Mouse (Mus musculus) right cerebral cortex, postnatal 14 days (tissue): ENCODE results near the gene Tbx6.

Experiments used
- DNase-seq: peaks from one replicate; pipeline ENCODE4 v3.0.0; 2022

Gene Tbx6

DNA sequence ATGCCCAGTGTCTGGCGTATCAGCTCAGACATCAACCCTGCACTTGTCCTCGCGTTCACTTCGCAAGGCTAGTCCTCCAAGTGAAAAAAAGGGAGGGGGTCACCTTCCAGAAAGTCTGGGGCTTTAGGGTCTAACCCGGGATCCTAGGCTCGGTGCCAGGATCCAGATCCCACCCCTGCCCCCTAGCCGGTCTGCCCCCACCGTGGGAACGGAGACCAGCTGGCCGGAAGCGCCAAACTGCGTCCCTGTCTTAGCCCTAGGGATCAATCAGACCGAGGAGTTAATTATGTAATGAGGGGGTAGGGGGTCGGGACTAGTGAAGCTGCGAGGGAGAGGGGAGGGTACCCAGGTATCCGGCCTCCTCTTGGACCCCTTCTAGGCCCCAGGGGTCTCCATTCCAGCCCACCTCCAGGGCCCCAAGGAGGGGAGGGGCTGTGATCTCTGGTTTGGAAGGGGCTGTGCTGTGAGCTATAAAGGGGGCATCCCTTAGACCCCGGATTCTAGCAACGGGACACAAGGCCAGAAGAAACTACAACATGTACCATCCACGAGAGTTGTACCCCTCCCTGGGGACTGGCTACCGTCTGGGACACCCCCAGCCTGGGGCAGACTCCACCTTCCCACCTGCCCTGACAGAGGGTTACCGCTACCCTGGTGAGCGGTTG is at the start of gene Tbx6:
Gene Tbx6, plus strand, starts transcription at position 513 of the 665 bp plus-strand sequence.
- no peak for DNase-seq

DNA sequence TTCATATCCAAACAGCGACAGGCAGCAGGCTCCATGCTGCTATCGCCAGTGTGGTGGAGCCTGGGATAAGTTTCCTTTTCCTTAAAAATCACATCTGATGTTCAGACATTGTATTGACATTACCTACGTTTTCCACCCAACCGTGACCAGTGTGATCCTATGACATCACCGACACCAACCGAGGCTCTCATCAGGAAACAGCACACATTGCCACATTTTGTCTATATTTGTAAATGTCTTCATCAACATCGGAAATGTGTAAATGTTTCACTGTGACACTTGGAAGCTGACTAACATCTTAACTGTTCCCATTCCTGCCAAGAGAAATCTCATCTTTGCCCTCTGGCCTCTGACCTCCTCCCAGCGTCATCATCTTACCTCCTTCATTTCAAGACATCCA is 45.2 kb upstream of the Tbx6 start:
- no peak for DNase-seq

DNA sequence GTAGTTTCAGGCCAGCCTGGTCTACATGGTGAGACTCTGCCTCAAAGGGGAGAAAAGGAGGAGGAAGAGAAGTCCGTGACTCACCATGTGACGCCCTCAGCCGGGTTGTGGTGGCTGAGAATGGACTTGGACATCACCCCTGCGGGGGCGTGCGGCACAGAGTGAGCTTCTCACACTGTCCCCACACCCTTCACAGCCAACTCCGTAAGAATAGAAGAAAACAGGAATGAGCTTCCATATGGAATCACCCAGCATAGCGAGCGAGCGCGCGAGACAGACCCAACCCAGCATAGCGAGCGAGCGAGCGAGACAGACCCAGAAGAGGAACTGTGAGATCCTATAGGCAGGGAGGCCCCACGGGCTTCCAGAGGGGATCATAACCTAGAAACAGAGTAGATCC is 41.7 kb upstream of the Tbx6 start:
- DNase-seq, result peak; percentile 57

DNA sequence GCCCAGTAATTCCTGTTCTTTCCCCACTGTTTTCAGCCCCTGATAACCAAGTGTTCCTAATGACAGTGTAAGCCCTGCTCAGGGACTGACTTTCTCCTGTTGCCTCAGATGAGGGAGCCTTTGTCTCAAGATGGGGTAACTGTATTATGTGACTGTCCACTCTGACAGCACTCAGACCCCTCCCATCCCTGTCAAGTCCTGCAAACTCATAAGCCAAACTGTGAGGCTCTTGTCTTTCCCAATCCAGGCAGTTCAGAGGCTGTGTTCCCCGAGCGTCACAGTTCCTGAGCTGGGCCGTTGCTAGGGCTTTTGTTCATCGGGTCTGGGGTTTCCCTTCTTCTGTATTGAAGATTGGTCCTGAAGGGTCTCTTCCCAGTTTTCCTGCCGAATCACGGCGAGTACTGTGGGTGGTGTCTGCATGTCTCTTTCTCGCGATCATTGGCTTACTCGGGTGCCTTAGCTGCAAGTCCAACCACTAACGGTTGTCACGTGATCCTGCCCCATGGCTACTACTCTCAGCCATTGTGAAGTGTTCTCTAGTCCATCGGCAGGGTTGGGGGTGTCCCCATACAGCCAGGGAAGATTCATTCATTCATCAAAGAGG is 41.0 kb upstream of the Tbx6 start:
- DNase-seq, result no peak

DNA sequence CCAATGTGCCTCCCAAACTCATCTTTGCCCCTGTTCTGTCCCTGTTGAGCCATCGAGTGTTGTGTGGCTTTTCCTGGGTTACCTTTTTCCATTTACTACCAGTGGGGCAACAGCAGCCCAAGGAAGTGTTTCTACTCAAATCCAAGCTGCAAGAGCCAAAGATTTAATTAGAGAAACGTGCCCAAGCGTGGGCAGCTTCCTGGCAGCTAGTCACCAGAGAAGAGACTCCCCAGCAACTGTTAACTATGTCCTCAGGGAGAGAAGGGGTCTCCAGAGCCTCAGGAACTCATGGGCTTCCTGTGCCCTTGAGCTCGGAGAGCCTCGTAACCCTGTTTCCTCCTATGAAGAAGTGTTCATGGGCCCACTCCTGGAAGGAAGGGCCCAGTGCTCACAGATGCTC is 40.3 kb upstream of the Tbx6 start:
- no peak for DNase-seq

DNA sequence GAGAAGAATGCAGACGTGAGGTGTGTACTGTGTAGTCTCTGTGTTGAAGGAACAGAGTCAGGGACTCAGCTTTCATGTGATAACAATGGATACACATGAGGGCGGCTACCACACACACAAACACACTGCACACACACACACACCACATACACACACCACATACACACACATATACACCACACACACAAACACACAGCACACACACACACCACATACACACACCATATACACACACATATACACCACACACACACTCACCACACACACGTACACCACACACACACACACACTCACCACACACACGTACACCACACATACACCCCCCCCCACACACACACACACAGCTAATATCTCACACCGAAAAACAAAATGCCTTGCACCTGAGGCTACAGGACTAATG is 39.8 kb upstream of the Tbx6 start:
- no peak for DNase-seq

DNA sequence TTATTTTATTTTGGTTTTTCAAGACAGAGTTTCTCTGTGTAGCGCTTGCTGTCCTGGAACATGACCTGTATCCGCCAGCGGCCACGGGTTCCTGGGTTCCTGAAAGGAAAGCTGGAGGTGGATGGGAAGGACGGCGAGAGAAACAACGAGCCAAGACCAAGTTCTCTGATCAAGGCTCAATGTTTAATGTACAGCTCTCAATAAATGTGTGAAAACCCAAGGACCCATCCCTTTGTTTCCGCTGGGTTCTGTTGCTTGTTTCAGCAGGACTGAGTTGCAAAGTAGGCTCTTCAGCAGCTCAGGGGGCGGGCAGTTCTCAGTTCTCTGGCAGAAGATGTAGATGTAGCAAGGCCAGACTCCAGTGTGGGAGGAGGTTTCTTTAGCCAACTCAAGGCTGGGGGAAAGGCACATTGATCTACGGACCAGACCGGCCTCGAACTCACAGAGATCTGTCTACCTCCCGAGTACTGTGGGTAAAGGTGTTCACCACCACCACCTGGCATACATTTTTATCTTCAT is 39.3 kb upstream of the Tbx6 start:
- no peak for DNase-seq

DNA sequence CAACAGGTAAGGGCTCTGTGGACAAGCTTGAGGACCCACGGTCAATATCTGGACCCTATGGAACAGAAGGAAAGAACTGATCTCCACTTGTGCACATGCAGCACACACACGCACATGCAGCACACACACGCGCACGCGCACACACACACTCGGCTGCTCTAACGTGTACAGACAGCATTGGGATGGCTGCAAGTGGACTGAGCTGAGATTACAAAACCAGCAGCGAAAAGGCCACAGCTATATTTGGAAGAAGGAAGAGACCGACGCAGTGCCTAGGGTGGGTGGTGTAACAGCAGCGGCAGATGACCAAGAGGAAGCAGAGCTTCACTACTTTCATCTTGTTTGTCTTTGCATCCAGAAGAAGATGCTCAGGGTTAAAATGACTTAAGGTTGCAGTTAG is 35.2 kb upstream of the Tbx6 start:
- no peak for DNase-seq

DNA sequence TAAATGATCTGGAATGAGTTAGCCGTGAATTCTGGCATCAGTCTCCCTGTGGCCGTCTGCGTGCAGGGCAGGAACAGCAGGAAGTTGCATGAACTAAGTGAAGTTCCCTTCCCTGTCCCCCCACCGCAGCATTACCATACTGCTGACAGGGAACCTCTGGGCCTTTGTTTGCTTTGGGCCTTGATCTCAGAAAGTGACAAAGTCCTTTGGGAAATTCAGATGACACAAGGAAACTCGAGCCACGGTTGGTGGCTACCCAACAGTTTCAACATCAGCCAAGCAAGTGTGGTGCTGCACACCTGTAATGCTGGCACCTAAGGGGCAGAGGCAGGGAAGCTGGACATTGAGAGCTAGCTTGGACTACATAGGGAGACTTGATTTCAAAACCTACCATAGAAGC is 34.5 kb upstream of the Tbx6 start:
- no peak for DNase-seq

DNA sequence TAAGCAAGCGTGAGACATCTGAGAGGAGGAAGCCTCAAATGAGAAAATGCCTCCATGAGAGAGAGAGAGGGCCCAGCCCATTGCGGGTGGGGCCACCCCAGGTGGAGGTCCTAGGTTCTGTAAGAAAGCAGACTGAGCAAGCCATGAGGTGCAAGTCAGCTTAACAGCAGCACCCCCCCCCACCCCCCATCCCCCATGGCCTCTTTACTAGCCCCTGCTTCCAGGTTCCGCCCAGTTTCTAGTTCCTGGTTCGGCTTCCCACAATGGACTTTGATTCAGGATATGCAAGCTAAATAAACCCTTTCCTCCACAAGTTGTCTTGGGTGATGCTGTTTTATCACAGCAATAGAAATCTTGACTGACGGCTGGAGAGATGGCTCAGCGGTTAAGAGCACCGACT is 32.5 kb upstream of the Tbx6 start:
- no peak for DNase-seq

DNA sequence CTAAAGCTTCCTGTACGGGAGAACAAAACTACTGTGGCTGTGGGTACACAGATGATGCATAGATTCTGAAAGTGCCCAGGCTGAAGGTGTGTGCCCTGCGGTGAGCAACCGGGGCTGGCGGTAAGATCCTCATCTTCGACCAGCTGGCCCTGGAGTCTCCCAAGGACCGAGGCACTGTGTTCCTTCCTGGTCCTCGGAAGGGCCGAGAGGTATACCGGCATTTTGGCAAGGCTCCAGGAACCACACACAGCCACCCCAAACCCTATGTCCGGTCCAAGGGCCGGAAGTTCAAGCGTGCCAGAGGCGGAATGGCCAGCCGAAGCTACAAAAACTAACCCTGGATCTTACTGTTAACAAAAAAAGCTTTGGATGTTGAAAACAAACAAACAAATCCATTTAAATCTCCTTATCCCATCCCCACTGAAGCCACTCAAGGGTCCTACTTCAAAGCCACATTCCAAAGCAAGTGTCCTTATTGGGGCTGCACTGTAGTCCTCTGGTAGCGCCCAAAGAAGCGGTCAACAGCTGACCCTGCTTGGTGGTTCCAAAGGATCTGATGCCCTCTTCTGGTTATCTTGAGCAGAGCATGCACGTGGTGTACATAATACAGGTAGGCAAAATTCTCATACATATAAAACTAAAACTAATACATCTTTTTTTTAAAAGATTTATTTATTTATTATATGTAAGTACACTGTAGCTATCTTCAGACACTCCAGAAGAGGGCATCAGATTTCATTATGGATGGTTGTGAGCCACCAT is 31.5 kb upstream of the Tbx6 start:
- DNase-seq, result no peak

DNA sequence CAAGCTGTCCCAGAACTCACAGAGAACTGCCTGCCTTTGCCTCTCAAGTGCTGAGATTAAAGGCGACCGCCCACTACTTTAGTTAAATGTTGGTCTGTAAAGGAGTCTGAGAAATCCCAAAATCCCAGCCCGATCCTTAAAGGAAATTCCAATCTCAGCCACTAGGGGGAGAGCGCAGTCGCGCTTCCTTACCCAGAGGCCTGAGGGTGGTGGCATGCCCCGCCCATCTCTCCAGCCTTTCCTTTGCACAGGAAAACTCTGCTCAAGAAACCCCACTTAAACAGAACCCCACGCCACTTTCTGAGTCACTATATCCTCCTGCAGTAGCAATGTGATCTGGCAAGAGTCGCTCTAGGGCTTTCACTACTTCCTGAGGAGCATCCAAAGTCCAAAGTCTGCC is 26.4 kb upstream of the Tbx6 start:
- peak; percentile 65 for DNase-seq

DNA sequence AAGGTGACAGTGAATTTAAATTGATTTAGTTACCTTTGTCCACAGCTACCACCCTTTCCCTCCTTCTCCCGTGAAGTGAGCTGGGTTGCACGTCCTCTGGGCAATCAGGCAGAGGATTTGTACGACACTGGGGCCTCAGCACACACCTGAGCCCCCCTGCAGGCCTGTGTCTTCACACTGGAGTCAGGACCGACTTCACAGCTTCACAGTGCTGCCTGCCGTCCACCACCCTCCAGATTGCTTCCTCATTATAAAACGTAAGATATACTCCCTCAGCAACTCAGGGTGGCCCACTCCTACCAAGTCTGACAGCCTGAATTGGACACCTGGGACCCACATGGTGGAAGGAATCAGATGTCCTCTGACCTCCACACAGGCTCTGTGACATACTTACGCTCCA is 22.7 kb upstream of the Tbx6 start:
- no peak for DNase-seq

DNA sequence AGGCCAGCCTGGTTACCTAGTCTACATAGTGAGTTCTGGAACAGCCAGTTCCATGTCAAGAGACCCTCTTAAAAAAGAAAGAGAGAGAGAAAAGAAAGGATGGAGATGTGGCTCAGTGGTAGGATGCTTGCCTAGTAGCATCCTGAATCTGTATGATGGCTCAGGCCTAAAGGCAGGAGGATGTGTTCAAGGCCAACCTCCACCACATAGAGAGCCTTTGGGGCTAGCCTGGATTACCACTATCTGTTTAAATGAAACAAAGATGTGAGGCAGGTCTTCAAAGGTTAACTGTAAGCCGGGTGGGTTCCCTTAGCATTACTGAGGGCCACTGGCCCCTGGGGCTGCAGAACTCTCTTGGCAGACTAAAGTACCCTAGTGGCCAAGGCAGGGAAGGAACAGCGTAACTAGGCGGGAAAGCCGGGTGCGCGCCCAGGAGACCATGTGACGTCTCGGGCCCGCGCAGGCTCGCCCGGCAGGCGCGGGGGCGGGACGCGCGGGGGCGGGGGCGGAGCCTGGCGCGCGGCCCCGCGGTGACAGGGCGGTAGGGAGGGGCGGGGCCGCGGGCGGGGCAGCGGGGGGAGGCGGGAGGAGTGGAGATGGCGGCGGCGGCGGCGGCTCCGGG is 22.1 kb upstream of the Tbx6 start, which contains the start of gene Mapk3:
Gene Mapk3, plus strand, starts transcription at position 552 of the 622 bp plus-strand sequence.
- DNase-seq, result peak; percentile 87

DNA sequence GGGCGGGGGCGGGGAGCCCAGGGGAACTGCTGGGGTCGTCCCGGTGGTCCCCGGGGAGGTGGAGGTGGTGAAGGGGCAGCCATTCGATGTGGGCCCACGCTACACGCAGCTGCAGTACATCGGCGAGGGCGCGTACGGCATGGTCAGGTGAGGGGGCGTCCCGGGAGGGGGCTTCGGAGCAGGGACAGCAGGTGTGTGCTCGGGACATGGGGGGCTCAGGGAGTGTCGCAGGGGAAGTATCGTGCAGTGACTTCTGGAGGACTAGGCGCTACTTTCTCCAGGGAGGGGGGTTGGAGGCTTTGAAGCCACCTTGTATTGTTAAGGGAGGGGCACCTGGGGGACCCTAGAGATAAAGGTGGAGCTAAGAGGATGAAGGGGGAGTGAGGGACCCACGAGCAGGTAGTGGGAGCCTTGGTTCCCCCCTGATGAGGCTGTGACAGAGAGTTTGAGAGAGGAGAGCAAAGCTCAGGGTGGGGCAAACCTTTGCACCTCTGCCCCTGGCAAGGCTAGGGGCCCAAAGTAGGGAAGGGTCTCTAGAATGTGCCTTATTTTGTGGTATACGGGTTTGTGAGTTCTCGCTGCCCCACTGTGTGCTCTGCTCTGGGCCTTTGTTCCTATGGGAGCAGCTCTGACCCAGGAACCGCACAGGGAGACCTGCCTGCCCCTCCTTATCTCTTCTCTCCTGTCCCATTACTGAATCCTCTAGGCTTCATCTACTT is 21.5 kb upstream of the Tbx6 start:
- DNase-seq, result no peak

DNA sequence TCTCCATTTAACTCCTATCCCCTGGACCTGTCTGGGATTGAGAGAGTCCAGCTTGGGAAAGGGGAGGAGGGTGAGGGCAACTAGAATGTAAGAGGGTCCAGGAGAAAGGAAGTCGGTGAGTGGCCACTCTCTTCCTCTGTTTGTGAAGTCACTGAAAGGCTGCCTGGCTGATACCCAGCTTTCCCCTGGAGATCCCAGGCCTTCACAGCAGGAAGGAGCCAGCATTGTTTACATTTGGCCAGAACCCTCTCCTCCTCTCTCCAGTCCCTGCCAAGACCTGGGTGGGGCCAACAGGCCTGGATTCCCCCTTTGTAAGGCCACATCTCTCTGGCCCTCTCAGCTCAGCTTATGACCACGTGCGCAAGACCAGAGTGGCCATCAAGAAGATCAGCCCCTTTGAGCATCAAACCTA is 20.9 kb upstream of the Tbx6 start:
- DNase-seq, result no peak

DNA sequence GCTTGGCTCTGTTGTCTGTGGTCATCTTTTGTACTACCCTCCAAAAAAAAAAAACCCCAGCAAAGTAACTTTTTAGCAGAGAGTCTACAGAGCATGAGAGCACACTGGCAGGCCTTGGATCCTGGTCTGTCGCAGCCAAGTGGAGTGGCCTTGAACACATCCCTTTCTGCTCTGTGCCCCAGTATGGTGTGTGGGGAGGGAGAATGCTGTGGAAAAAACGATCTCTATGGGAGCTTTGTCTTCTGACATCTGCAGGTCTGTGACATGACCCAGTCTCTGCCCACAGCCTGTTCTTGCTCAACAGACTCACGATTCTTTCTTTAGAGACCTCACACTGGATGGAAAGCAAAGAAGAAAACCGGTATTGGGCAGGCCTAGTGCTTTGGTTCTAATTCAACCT is 20.3 kb upstream of the Tbx6 start:
- DNase-seq, result no peak

DNA sequence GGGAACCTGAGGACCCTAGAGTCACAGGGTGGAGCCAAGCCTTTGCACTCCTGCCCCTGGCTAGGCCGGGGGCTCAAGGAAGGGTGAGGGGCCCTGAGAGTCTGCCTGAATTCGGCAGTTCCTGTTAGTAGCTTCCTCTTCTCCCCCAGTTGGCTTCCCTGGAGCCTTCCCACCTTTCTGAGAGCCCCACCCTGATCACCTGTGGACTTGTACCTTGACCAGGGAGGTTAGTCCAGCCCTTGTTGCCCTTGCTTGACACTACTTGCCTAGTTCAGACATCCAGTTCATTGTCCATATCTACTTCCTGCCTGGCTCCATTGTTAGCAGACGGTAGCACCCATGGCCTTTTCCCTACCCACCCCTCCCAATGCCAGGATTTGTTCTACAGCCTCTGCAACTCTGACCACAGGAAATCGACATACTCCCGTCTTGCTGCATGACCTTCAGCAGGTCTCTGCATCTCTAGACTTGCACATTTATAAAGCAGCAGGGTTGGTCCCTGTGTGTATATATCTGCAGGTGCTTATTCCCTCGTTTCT is 19.7 kb upstream of the Tbx6 start:
- no peak for DNase-seq

DNA sequence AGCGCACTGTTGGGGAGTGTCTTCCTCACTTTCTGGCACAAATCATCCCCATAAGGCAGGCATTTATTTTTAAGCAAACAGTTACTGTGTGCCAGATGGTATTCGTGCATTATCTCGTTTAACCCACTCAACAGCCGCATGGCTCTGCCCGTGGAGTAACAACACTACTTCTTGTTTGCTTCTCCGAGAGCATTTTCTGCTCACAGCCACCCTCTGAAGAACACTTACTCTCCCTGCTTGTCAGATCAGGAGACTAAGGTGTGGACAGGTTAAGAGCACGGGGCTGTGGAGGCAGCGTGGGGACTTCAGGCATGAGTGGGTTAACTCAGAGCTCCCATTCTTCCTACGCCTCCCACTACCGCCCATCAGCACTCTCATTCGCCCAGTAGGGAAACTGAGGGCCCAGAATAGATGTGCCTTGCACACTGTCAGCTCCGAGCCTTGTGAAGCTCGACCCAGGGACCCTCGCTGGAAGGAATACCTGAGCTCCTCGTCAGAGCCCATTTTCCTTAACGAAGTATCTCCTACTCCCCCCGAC is 18.7 kb upstream of the Tbx6 start:
- no peak for DNase-seq

DNA sequence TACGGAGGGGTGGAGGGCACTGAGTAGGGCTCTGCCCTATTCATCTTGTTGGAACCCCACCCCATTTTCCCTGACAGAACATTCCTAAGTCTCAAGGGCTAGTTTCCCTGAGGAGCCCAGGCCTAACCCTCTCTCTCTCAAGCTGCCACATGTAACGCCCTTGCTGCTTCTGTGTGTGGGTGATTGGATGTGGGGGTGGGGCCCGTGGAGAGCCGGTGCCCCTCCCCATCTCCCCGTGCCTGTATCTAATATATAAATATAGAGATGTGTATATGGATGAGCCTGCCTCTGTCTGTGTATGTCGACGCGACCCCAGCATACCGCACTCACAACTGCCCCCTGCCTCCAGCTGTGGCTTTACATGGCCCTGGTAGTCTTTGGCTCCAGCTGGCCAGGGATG is 15.7 kb upstream of the Tbx6 start:
- DNase-seq, result no peak

DNA sequence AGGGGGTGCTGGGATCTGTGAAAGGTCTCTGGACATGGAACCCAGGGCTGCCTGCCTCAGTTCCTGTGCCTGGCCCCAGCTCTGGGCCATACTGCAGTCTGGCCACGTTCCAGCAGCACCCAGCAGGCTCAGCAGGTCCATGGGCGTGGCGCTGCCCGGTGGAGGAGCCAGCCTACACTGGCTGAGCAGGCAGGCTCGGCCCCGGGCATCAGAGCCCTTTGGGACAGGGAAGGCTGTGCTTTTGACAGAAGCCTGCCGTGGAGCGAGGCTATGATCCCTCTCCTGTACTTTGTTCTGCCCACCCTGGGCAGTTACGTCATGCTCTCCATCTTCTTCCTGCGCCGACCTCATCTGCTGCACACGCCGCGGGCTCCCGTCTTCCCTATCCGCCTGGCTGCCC is 15.1 kb upstream of the Tbx6 start, which contains the start of gene Gdpd3:
Gene Gdpd3, plus strand, starts transcription at position 134 of the 400 bp plus-strand sequence.
- DNase-seq, result no peak

DNA sequence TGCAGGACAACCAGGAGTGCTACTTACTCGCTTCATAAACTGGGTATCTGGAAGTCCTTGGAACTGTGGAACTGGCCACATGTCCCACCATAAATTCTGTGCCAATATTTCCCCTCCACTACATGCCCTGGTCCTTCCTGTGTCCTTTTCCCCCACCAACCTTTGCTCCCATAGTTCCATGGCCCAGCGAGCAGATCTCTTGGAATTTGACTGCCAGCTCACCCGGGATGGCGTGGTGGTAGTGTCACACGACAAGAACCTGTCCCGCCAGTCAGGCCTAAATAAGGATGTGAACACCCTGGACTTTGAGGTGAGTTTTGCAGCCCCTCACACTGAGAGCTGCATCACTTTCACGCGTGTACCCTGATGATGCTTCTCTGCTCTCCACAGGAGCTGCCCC is 14.3 kb upstream of the Tbx6 start:
- DNase-seq, result no peak
